ENCODE assay signal across 8 mouse cellular contexts in the genomic region with DNA sequence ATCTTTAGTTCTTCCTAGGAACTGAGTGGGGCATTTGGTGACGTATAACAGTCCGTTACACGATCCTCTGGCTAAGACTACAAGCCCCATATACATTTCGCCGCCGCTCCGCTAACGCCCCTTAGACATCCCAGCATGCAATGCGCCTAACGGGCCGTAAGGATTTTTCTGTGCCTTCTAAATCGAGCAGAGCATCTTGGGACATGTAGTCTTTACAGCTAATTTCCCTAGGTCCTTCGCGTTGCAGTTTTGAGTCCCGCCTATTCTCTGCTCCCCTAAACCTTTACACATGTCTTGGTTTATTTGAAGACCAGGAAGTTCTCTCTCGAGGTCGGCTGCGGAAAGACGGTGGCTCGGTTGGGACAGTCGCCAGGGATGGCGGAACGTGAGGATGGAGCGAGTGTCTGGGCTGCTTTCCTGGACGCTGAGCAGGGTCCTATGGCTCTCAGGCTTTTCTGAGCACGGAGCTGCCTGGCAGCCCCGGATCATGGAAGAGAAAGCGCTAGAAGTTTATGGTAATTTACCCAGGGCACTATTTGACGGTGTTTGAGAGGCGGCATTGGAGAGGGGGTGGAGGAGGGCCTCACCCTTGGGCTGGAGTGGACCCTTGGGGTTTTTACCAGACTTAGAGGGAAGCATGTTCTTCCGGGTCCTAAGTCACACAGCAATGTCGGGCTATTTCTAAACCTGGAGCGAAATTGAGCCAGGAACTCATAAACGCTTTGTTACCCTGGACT. TPM values are rescaled to one million over a fixed set of nuclear protein-coding genes. Genes with fewer than 3 reads are reported as not detected.
DNase-seq lines count a peak whose midpoint lies in the region; ATAC-seq lines count a peak whose summit lies in the region.

A gene (minus strand): TSS at position 132 of the 737 bp plus-strand sequence.
A gene (plus strand): TSS at position 156 of the 737 bp plus-strand sequence.

- under 1% methylated on average over 34 of the region's 34 CpGs for WGBS in intestine, embryonic 14.5 days

- peak; percentile 85 to 86 for DNase-seq in adrenal gland, adult 18-20 months (ENCODE audit: low spot score in 2 of 2)
- peak; percentile 97 for DNase-seq in embryo, embryonic 11 days
- DNase-seq in gastrocnemius, postnatal 25 days = peak; percentile 92
- DNase-seq in intestine, embryonic 14.5 days (ENCODE audit: low spot score) = peak; percentile 91
- peak; percentile 95 to 96 for DNase-seq in left cerebral cortex, postnatal 14 days (ENCODE audit: low spot score in 2 of 2)
- DNase-seq in mesoderm, embryonic 11.5 days (ENCODE audit: low read depth, low spot score) = peak; percentile 95
- peak; percentile 92 to 95 for DNase-seq in right cerebral cortex, postnatal 36 days (ENCODE audit: low spot score in 2 of 2)
- peak; percentile 97 for DNase-seq in yolk sac, embryonic 10.5 days (ENCODE audit: low spot score)

- peak within 1 kb of the TSS; percentile 61 for H3K9ac ChIP-seq in intestine, embryonic 14.5 days (ENCODE audit: low read length)

- H3K27ac ChIP-seq in intestine, embryonic 14.5 days (ENCODE audit: low read depth) = peak within 1 kb of the TSS; percentile 72

- intact Hi-C loops in left cerebral cortex, postnatal 14 days (cut with DNase I) = loop anchor here (10.0 kb wide), 1 partner anchor 62 kb away; a partner anchor contains a TSS

- peak within 1 kb of the TSS; percentile 70 for H3K4me3 ChIP-seq in intestine, embryonic 14.5 days (ENCODE audit: low read depth, low read length)

- peaks cover 15% of the 10 kb centered on the region for H3K4me1 ChIP-seq in intestine, embryonic 14.5 days (replicated peaks; ENCODE audit: control insufficient read depth, insufficient read depth, low read length)

- H3K27me3 ChIP-seq in intestine, embryonic 14.5 days (replicated peaks; ENCODE audit: control insufficient read depth, insufficient read depth, low read length) = no peaks in the 10 kb centered on the region

- 0 out of 2 replicates have a peak, but pooled peaks cover 2% of the 10 kb centered on the region for H3K36me3 ChIP-seq in intestine, embryonic 14.5 days (ENCODE audit: control insufficient read depth, insufficient read depth, low read length)

- no peaks in the 10 kb centered on the region for H3K9me3 ChIP-seq in intestine, embryonic 14.5 days (ENCODE audit: control insufficient read depth, low read length)

- ATAC-seq in intestine, embryonic 14.5 days (replicated peaks; ENCODE audit: low FRiP score, low TSS enrichment, low read depth) = peak; percentile 82

- H3K4me2 ChIP-seq in intestine, embryonic 14.5 days (ENCODE audit: low read length) = peak within 1 kb of the TSS; percentile 70

RNA-seq across cellular contexts. Expression of the first gene that starts in this region (rescaled TPM):
- total RNA-seq in adrenal gland, adult 18-20 months (2021) = 100 to 1,000 TPM in 1 of 2 experiments, 10 to 100 TPM in 1; 89.6 to 103 TPM
- 10 to 100 TPM; 14.0 to 16.7 TPM for total RNA-seq in gastrocnemius, postnatal 25 days (2021)
- 136 and 148 TPM in 2 replicates for polyA plus RNA-seq in intestine, embryonic 14.5 days (2014; fragmentation: Nextera tagmentation; extraction: Ambion mirVana)
- total RNA-seq in left cerebral cortex, postnatal 14 days (2021) = 10 to 100 TPM; 51.6 to 56.3 TPM

RNA-seq across cellular contexts. Expression of the second gene that starts in this region (rescaled TPM):
- 10 to 100 TPM; 68.8 to 80.3 TPM for total RNA-seq in adrenal gland, adult 18-20 months (2021)
- 10 to 100 TPM; 42.1 to 47.7 TPM for total RNA-seq in gastrocnemius, postnatal 25 days (2021)
- 188 and 189 TPM in 2 replicates for polyA plus RNA-seq in intestine, embryonic 14.5 days (2014; fragmentation: Nextera tagmentation; extraction: Ambion mirVana)
- 10 to 100 TPM; 26.8 to 28.0 TPM for total RNA-seq in left cerebral cortex, postnatal 14 days (2021)

Comparison
In these comparisons a context has a peak if more than half of its experiments do, and no peak if none do; other contexts are left out.
1. Peak in every context shown above with its lines: DNase-seq, ATAC-seq, H3K4me3 ChIP-seq and H3K27ac ChIP-seq.